9 mouse cellular contexts compared by ENCODE assay signal in genomic region chr16:32200256-32201003, GRCm38 (mm10). TPM values are rescaled to one million over a fixed set of nuclear protein-coding genes. Genes with fewer than 3 reads are reported as not detected.
DNase-seq lines count a peak whose midpoint lies in the region; ATAC-seq and TF ChIP-seq lines count a peak whose summit lies in the region.
"Had no signal": no experiment of that assay in that cellular context is flagged by ENCODE, and none has a peak within 500 bp of the region (broad histone marks: within the 10 kb centered on the region; RNA-seq: fewer than 3 reads in every experiment).

No protein-coding gene starts in this region.

- H3K36me3 ChIP-seq in heart, embryonic 12.5 days: no peaks in the 10 kb centered on the region
- no peaks in the 10 kb centered on the region for H3K36me3 ChIP-seq in kidney, embryonic 15.5 days
- no peaks in the 10 kb centered on the region for H3K36me3 ChIP-seq in macrophage (ENCODE audit: inconsistent target)
- H3K36me3 ChIP-seq in stomach, embryonic 14.5 days (ENCODE audit: control insufficient read depth, insufficient read depth, low read length): no peaks in the 10 kb centered on the region

- H3K9me3 ChIP-seq in heart, embryonic 12.5 days (replicated peaks): peaks cover 3% of the 10 kb centered on the region; the same call in 1 of the 2 replicates
- no peaks in the 10 kb centered on the region for H3K9me3 ChIP-seq in kidney, embryonic 15.5 days (replicated peaks)
- no peaks in the 10 kb centered on the region for H3K9me3 ChIP-seq in stomach, embryonic 14.5 days (ENCODE audit: control insufficient read depth, low read depth, low read length)

- peak overlapping the region; percentile 90 for H3K27ac ChIP-seq in cortical plate, adult 2 months (ENCODE audit: insufficient read depth, low read length)
- H3K27ac ChIP-seq in heart, embryonic 12.5 days (ENCODE audit: poor library complexity, severe bottlenecking): peak overlapping the region; percentile 47
- H3K27ac ChIP-seq in kidney, embryonic 15.5 days: peak overlapping the region; percentile 87
- H3K27ac ChIP-seq in macrophage: peak overlapping the region; percentile 70
- H3K27ac ChIP-seq in stomach, embryonic 14.5 days (ENCODE audit: low read length): peak overlapping the region; percentile 55; the same call in 1 of the 2 replicates

- WGBS in heart, embryonic 12.5 days: 71% methylated on average over 21 of the region's 21 CpGs
- 22% methylated on average over 21 of the region's 21 CpGs for WGBS in kidney, embryonic 15.5 days
- WGBS in macrophage (ENCODE audit: missing documents): 79% methylated on average over 20 of the region's 21 CpGs
- WGBS in stomach, embryonic 14.5 days: 61% methylated on average over 21 of the region's 21 CpGs

- peak overlapping the region; percentile 35 for H3K4me3 ChIP-seq in cortical plate, adult 2 months (ENCODE audit: insufficient read depth, low read length)
- peak overlapping the region; percentile 1 for H3K4me3 ChIP-seq in heart, embryonic 12.5 days
- H3K4me3 ChIP-seq in kidney, embryonic 15.5 days (replicated peaks): peak overlapping the region; percentile 33
- H3K4me3 ChIP-seq in macrophage (ENCODE audit: inconsistent target): peak overlapping the region; percentile 9; the same call in 1 of the 2 replicates
- no peak overlapping the region for H3K4me3 ChIP-seq in stomach, embryonic 14.5 days (ENCODE audit: low read depth, low read length)

- TF ChIP-seq POLR2A in cortical plate, adult 2 months (IDR thresholded peaks at IDR 0.05; ENCODE audit: extremely low read depth, insufficient read depth, low read length): no peak

- no peaks in the 10 kb centered on the region for H3K27me3 ChIP-seq in heart, embryonic 12.5 days (replicated peaks)
- no peaks in the 10 kb centered on the region for H3K27me3 ChIP-seq in kidney, embryonic 15.5 days
- no peaks in the 10 kb centered on the region for H3K27me3 ChIP-seq in stomach, embryonic 14.5 days (ENCODE audit: control insufficient read depth, insufficient read depth, low read length)

- no peak for ATAC-seq in heart, embryonic 12.5 days (ENCODE audit: insufficient number of reproducible peaks, low FRiP score)
- peak; percentile 82; the same call in 1 of the 2 replicates for ATAC-seq in kidney, embryonic 15.5 days (replicated peaks; ENCODE audit: low FRiP score)
- ATAC-seq in stomach, embryonic 14.5 days (ENCODE audit: insufficient number of reproducible peaks, insufficient read depth, low FRiP score, low read depth): no peak
- ATAC-seq in monocyte, adult 5-6 weeks (replicated peaks; ENCODE audit: insufficient number of reproducible peaks, low FRiP score, low TSS enrichment, poor library complexity, severe bottlenecking): no peak; the same call in 1 of the 2 replicates

- TF ChIP-seq CTCF in cortical plate, adult 2 months (IDR thresholded peaks at IDR 0.05; ENCODE audit: extremely low read depth, insufficient read depth, low read length): no peak

- peak; percentile 27 for DNase-seq in adrenal gland, adult 2 months
- no peak for DNase-seq in adrenal gland, adult 8-10 months

- H3K79me2 ChIP-seq in macrophage (ENCODE audit: inconsistent target): no peaks in the 10 kb centered on the region

- no peak overlapping the region for H3K9ac ChIP-seq in heart, embryonic 12.5 days
- no peak overlapping the region for H3K9ac ChIP-seq in kidney, embryonic 15.5 days
- no peak overlapping the region for H3K9ac ChIP-seq in stomach, embryonic 14.5 days (replicated peaks; ENCODE audit: low read depth, low read length)

- H3K4me1 ChIP-seq in cortical plate, adult 2 months (ENCODE audit: control insufficient read depth, insufficient read depth, low read length): no peaks in the 10 kb centered on the region
- H3K4me1 ChIP-seq in heart, embryonic 12.5 days (replicated peaks): no peaks in the 10 kb centered on the region
- peaks cover 12% of the 10 kb centered on the region for H3K4me1 ChIP-seq in kidney, embryonic 15.5 days
- no peaks in the 10 kb centered on the region for H3K4me1 ChIP-seq in stomach, embryonic 14.5 days (ENCODE audit: control insufficient read depth, insufficient read depth, low read length)

- 0 out of 2 replicates have a peak overlapping the region, but pooled peaks have one; percentile 7 for H3K4me2 ChIP-seq in heart, embryonic 12.5 days
- peak overlapping the region; percentile 57 for H3K4me2 ChIP-seq in kidney, embryonic 15.5 days
- no peak overlapping the region for H3K4me2 ChIP-seq in stomach, embryonic 14.5 days (replicated peaks; ENCODE audit: low read depth, low read length)

RNA-seq across cellular contexts. Expression of gene Bex6, which starts 20.8 kb away (rescaled TPM):
- not detected for total RNA-seq in adrenal gland, adult 2 months (2021)
- polyA plus RNA-seq in adrenal gland, adult 2 months (2012; rRNA removed): not detected in 2 replicates
- not detected for total RNA-seq in adrenal gland, adult 8-10 months (2022)
- polyA plus RNA-seq in cortical plate, adult 2 months (2012; rRNA removed): not detected in 2 replicates
- polyA plus RNA-seq in heart, embryonic 12.5 days (2016; fragmentation: Nextera tagmentation; extraction: Ambion mirVana): not detected in 2 replicates
- polyA plus RNA-seq in kidney, embryonic 15.5 days (2015; fragmentation: Nextera tagmentation; extraction: Ambion mirVana): not detected in 2 replicates
- under 1 TPM in 1 of 26 experiments, not detected in 25; 0.99 TPM for total RNA-seq in macrophage (2018; cell fraction: chromatin; rRNA removed)
- total RNA-seq in macrophage (2018; cell fraction: cytosol; rRNA removed): 1 to 10 TPM in 1 of 26 experiments, under 1 TPM in 24, not detected in 1; 0.14 to 1.2 (median 0.43) TPM
- total RNA-seq in macrophage (2018; cell fraction: nucleus; rRNA removed): not detected
- 0.64 to 0.83 TPM (median 0.74 TPM) in 3 replicates for polyA plus RNA-seq in macrophage (2018)
- 0.35 TPM in 1 of 2 replicates, not detected in the other for polyA plus RNA-seq in stomach, embryonic 14.5 days (2014; fragmentation: Nextera tagmentation; extraction: Ambion mirVana)
- total RNA-seq in monocyte, adult 5-6 weeks (2017): 0.87 to 1.3 TPM in 2 of 3 replicates, not detected in the other
- total RNA-seq: gastrocnemius, postnatal 4 days had no signal

RNA-seq across cellular contexts. Expression of gene Nrros, which starts 35.0 kb away (rescaled TPM):
- 1 to 10 TPM; 4.1 to 6.3 TPM for total RNA-seq in adrenal gland, adult 2 months (2021)
- polyA plus RNA-seq in adrenal gland, adult 2 months (2012; rRNA removed): 13.4 and 14.1 TPM in 2 replicates
- total RNA-seq in adrenal gland, adult 8-10 months (2022): 1 to 10 TPM; 5.5 to 9.9 (median 8.4) TPM
- polyA plus RNA-seq in cortical plate, adult 2 months (2012; rRNA removed): 5.6 and 6.5 TPM in 2 replicates
- 5.2 and 6.1 TPM in 2 replicates for polyA plus RNA-seq in heart, embryonic 12.5 days (2016; fragmentation: Nextera tagmentation; extraction: Ambion mirVana)
- 17.7 and 17.8 TPM in 2 replicates for polyA plus RNA-seq in kidney, embryonic 15.5 days (2015; fragmentation: Nextera tagmentation; extraction: Ambion mirVana)
- total RNA-seq in macrophage (2018; cell fraction: chromatin; rRNA removed): 1,000 to 10,000 TPM in 3 of 26 experiments, 100 to 1,000 TPM in 23; 132 to 1,171 (median 355) TPM
- total RNA-seq in macrophage (2018; cell fraction: cytosol; rRNA removed): 100 to 1,000 TPM; 175 to 537 (median 329) TPM
- 1,000 to 10,000 TPM in 5 of 26 experiments, 100 to 1,000 TPM in 21; 236 to 1,699 (median 464) TPM for total RNA-seq in macrophage (2018; cell fraction: nucleus; rRNA removed)
- 133 to 329 TPM (median 277 TPM) in 3 replicates for polyA plus RNA-seq in macrophage (2018)
- polyA plus RNA-seq in stomach, embryonic 14.5 days (2014; fragmentation: Nextera tagmentation; extraction: Ambion mirVana): 16.0 and 17.0 TPM in 2 replicates
- total RNA-seq in monocyte, adult 5-6 weeks (2017): 151 to 182 TPM (median 158 TPM) in 3 replicates

RNA-seq across cellular contexts. Expression of gene Fbxo45, which starts 46.5 kb away (rescaled TPM):
- 10 to 100 TPM; 12.8 to 16.8 TPM for total RNA-seq in adrenal gland, adult 2 months (2021)
- 3.3 and 3.9 TPM in 2 replicates for polyA plus RNA-seq in adrenal gland, adult 2 months (2012; rRNA removed)
- 10 to 100 TPM; 16.8 to 20.1 (median 19.2) TPM for total RNA-seq in adrenal gland, adult 8-10 months (2022)
- polyA plus RNA-seq in cortical plate, adult 2 months (2012; rRNA removed): 24.8 and 27.0 TPM in 2 replicates
- 14.9 and 16.2 TPM in 2 replicates for polyA plus RNA-seq in heart, embryonic 12.5 days (2016; fragmentation: Nextera tagmentation; extraction: Ambion mirVana)
- 10.4 and 11.2 TPM in 2 replicates for polyA plus RNA-seq in kidney, embryonic 15.5 days (2015; fragmentation: Nextera tagmentation; extraction: Ambion mirVana)
- total RNA-seq in macrophage (2018; cell fraction: chromatin; rRNA removed): 10 to 100 TPM in 5 of 26 experiments, 1 to 10 TPM in 21; 3.2 to 12.7 (median 6.9) TPM
- total RNA-seq in macrophage (2018; cell fraction: cytosol; rRNA removed): 10 to 100 TPM in 10 of 26 experiments, 1 to 10 TPM in 16; 6.0 to 12.6 (median 9.0) TPM
- total RNA-seq in macrophage (2018; cell fraction: nucleus; rRNA removed): 10 to 100 TPM in 13 of 26 experiments, 1 to 10 TPM in 13; 5.3 to 21.4 (median 10.1) TPM
- 7.9 to 11.3 TPM (median 8.2 TPM) in 3 replicates for polyA plus RNA-seq in macrophage (2018)
- 8.0 and 8.9 TPM in 2 replicates for polyA plus RNA-seq in stomach, embryonic 14.5 days (2014; fragmentation: Nextera tagmentation; extraction: Ambion mirVana)
- total RNA-seq in monocyte, adult 5-6 weeks (2017): 11.4 to 17.4 TPM (median 14.1 TPM) in 3 replicates

RNA-seq across cellular contexts. Expression of gene Wdr53, which starts 46.6 kb away (rescaled TPM):
- total RNA-seq in adrenal gland, adult 2 months (2021): 10 to 100 TPM; 10.2 to 16.1 TPM
- 0.62 and 1.6 TPM in 2 replicates for polyA plus RNA-seq in adrenal gland, adult 2 months (2012; rRNA removed)
- 10 to 100 TPM; 13.0 to 17.8 (median 14.9) TPM for total RNA-seq in adrenal gland, adult 8-10 months (2022)
- 11.1 and 11.7 TPM in 2 replicates for polyA plus RNA-seq in cortical plate, adult 2 months (2012; rRNA removed)
- polyA plus RNA-seq in heart, embryonic 12.5 days (2016; fragmentation: Nextera tagmentation; extraction: Ambion mirVana): 11.9 and 12.5 TPM in 2 replicates
- polyA plus RNA-seq in kidney, embryonic 15.5 days (2015; fragmentation: Nextera tagmentation; extraction: Ambion mirVana): 19.3 and 19.5 TPM in 2 replicates
- total RNA-seq in macrophage (2018; cell fraction: chromatin; rRNA removed): 10 to 100 TPM in 19 of 26 experiments, 1 to 10 TPM in 7; 5.2 to 29.7 (median 14.5) TPM
- total RNA-seq in macrophage (2018; cell fraction: cytosol; rRNA removed): 10 to 100 TPM in 23 of 26 experiments, 1 to 10 TPM in 3; 9.4 to 21.4 (median 17.3) TPM
- total RNA-seq in macrophage (2018; cell fraction: nucleus; rRNA removed): 10 to 100 TPM in 21 of 26 experiments, 1 to 10 TPM in 5; 6.4 to 33.6 (median 13.4) TPM
- 14.7 to 20.5 TPM (median 18.9 TPM) in 3 replicates for polyA plus RNA-seq in macrophage (2018)
- 19.7 and 21.3 TPM in 2 replicates for polyA plus RNA-seq in stomach, embryonic 14.5 days (2014; fragmentation: Nextera tagmentation; extraction: Ambion mirVana)
- total RNA-seq in monocyte, adult 5-6 weeks (2017): 12.4 to 18.3 TPM (median 15.3 TPM) in 3 replicates
